11 mouse cellular contexts compared by ENCODE assay signal in the genomic region with DNA sequence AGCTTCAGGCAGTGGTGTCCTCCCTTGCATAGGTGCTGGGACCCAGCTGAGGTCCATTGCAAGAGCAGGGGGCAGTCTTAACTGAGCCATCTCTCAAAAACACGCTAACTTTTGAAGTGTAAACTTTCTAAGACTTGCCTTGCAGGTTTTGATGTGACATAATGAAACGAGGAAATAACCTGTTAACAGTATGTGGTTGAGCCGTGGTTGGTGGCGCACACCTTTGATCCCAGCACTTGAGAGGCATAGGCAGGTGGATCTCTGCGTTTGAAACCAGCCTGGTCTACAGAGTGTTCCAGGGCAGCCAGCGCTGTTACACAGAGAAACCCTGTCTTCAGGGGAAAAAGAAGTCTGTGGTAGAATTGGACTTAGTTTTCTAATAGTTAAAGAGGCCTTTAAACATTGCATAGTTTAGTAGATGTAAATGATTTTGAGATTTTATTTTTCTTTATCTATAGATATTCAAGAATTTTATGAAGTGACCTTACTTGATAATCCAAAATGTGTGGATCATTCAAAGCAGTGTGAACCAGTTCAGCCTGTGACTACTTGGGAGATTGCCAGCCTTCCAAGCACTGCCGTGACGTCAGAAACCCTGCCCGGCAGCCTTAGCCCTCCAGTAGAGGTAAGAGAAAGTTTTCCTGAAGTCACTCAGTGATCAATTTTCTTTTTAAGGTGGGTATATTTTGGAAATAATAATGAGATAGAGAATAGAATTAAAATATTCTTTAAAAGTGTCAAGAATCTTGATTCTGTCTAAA. TPM values are rescaled to one million over a fixed set of nuclear protein-coding genes. Genes with fewer than 3 reads are reported as not detected.
DNase-seq lines count a peak whose midpoint lies in the region; ATAC-seq and TF ChIP-seq lines count a peak whose summit lies in the region.
"Had no signal": no experiment of that assay in that cellular context is flagged by ENCODE, and none has a peak within 500 bp of the region (broad histone marks: within the 10 kb centered on the region; RNA-seq: fewer than 3 reads in every experiment).

No protein-coding gene starts in this region.

- peaks cover 16% of the 10 kb centered on the region; the same call in 1 of the 2 replicates for H3K79me2 ChIP-seq in liver, adult 2 months (ENCODE audit: control insufficient read depth, insufficient read depth, low read length)

- no peaks in the 10 kb centered on the region for H3K36me3 ChIP-seq in liver, adult 2 months (ENCODE audit: control insufficient read depth, insufficient read depth, low read length)
- peaks cover 35% of the 10 kb centered on the region for H3K36me3 ChIP-seq in liver, embryonic 12.5 days
- H3K36me3 ChIP-seq in stomach, postnatal 0 days (ENCODE audit: control insufficient read depth, insufficient read depth, low read length), result no peaks in the 10 kb centered on the region
- no peaks in the 10 kb centered on the region for H3K36me3 ChIP-seq in neural tube, embryonic 15.5 days
- H3K36me3 ChIP-seq in midbrain, embryonic 14.5 days (ENCODE audit: control insufficient read depth, insufficient read depth, low read length), result no peaks in the 10 kb centered on the region
- H3K36me3 ChIP-seq: neural tube, embryonic 12.5 days had no signal

- no peak overlapping the region for H3K27ac ChIP-seq in liver, adult 2 months (replicated peaks; ENCODE audit: insufficient read depth, low read depth, low read length)
- no peak overlapping the region for H3K27ac ChIP-seq in liver, embryonic 12.5 days
- H3K27ac ChIP-seq in stomach, postnatal 0 days (replicated peaks), result peak overlapping the region; percentile 53; the same call in 1 of the 2 replicates
- H3K27ac ChIP-seq in neural tube, embryonic 15.5 days (replicated peaks), result no peak overlapping the region
- H3K27ac ChIP-seq in midbrain, embryonic 14.5 days (replicated peaks; ENCODE audit: low read depth, low read length), result no peak overlapping the region
- H3K27ac ChIP-seq: neural tube, embryonic 12.5 days had no signal

- ATAC-seq in liver, embryonic 12.5 days, result no peak
- peak; percentile 72 for ATAC-seq in stomach, postnatal 0 days (ENCODE audit: low FRiP score, low TSS enrichment)
- no peak for ATAC-seq in neural tube, embryonic 15.5 days (ENCODE audit: low FRiP score)
- no peak for ATAC-seq in midbrain, embryonic 14.5 days (ENCODE audit: low FRiP score, low TSS enrichment)
- ATAC-seq: Patski had no signal

- TF ChIP-seq EP300 in stomach, postnatal 0 days (optimal IDR thresholded peaks at IDR 0.05), result no peak

- 58% methylated on average over 9 of the region's 9 CpGs for WGBS in liver, adult 2 months
- 85% methylated on average over 9 of the region's 9 CpGs for WGBS in liver, embryonic 12.5 days (ENCODE audit: insufficient replicate concordance)
- 59% methylated on average over 9 of the region's 9 CpGs for WGBS in stomach, postnatal 0 days
- 86% methylated on average over 9 of the region's 9 CpGs for WGBS in neural tube, embryonic 15.5 days
- 89% methylated on average over 9 of the region's 9 CpGs for WGBS in midbrain, embryonic 14.5 days

- no peak for TF ChIP-seq CTCF in liver, adult 2 months (IDR thresholded peaks at IDR 0.05; ENCODE audit: low read depth, low read length)
- no peak for TF ChIP-seq CTCF in stomach, postnatal 0 days (IDR thresholded peaks at IDR 0.05; ENCODE audit: low read depth)

- H3K4me1 ChIP-seq in liver, adult 2 months (ENCODE audit: control insufficient read depth, insufficient read depth, low read length), result peaks cover 7% of the 10 kb centered on the region
- H3K4me1 ChIP-seq in liver, embryonic 12.5 days, result 0 out of 2 replicates have a peak, but pooled peaks cover 5% of the 10 kb centered on the region
- no peaks in the 10 kb centered on the region; the same call in 1 of the 2 replicates for H3K4me1 ChIP-seq in stomach, postnatal 0 days (replicated peaks; ENCODE audit: control insufficient read depth, insufficient read depth)
- H3K4me1 ChIP-seq in neural tube, embryonic 15.5 days, result no peaks in the 10 kb centered on the region
- no peaks in the 10 kb centered on the region for H3K4me1 ChIP-seq in midbrain, embryonic 14.5 days (ENCODE audit: control insufficient read depth, insufficient read depth, low read length)
- H3K4me1 ChIP-seq: neural tube, embryonic 12.5 days had no signal

- H3K4me3 ChIP-seq in liver, adult 2 months (ENCODE audit: insufficient read depth, low read depth, low read length), result no peak overlapping the region
- no peak overlapping the region for H3K4me3 ChIP-seq in liver, embryonic 12.5 days
- H3K4me3 ChIP-seq in stomach, postnatal 0 days (ENCODE audit: low read depth, low read length), result no peak overlapping the region
- H3K4me3 ChIP-seq in neural tube, embryonic 15.5 days (replicated peaks), result no peak overlapping the region
- no peak overlapping the region for H3K4me3 ChIP-seq in midbrain, embryonic 14.5 days (replicated peaks; ENCODE audit: low read depth, low read length)
- H3K4me3 ChIP-seq: neural tube, embryonic 12.5 days had no signal

- no peaks in the 10 kb centered on the region for H3K27me3 ChIP-seq in liver, adult 2 months (ENCODE audit: control insufficient read depth, insufficient read depth, low read length)
- no peaks in the 10 kb centered on the region for H3K27me3 ChIP-seq in liver, embryonic 12.5 days (replicated peaks)
- no peaks in the 10 kb centered on the region for H3K27me3 ChIP-seq in stomach, postnatal 0 days (ENCODE audit: control insufficient read depth, insufficient read depth, low read length)
- no peaks in the 10 kb centered on the region for H3K27me3 ChIP-seq in neural tube, embryonic 15.5 days (replicated peaks)
- H3K27me3 ChIP-seq in midbrain, embryonic 14.5 days (ENCODE audit: control insufficient read depth, insufficient read depth, low read length), result no peaks in the 10 kb centered on the region
- H3K27me3 ChIP-seq: neural tube, embryonic 12.5 days; Patski had no signal

- peak; percentile 65 for DNase-seq in adrenal gland, postnatal 10 days
- DNase-seq in adrenal gland, adult 8-10 months, result no peak
- peak; percentile 73 for DNase-seq in liver, adult 2 months (ENCODE audit: extremely low read depth, low read depth, low spot score)
- DNase-seq in kidney, adult 9 months, result peak; percentile 62
- DNase-seq in stomach, postnatal 0 days (ENCODE audit: low spot score), result peak; percentile 52
- no peak for DNase-seq in midbrain, embryonic 14.5 days
- DNase-seq: gastrocnemius, postnatal 14 days had no signal

- no peak overlapping the region for H3K4me2 ChIP-seq in liver, embryonic 12.5 days
- H3K4me2 ChIP-seq in stomach, postnatal 0 days (replicated peaks; ENCODE audit: low read depth), result no peak overlapping the region
- H3K4me2 ChIP-seq in neural tube, embryonic 15.5 days, result no peak overlapping the region
- H3K4me2 ChIP-seq in midbrain, embryonic 14.5 days (ENCODE audit: low read length), result no peak overlapping the region
- H3K4me2 ChIP-seq: neural tube, embryonic 12.5 days had no signal

- no peak overlapping the region for H3K9ac ChIP-seq in liver, adult 2 months (ENCODE audit: low read depth, low read length)
- H3K9ac ChIP-seq in liver, embryonic 12.5 days, result no peak overlapping the region
- H3K9ac ChIP-seq in stomach, postnatal 0 days (ENCODE audit: low read length), result no peak overlapping the region
- H3K9ac ChIP-seq in neural tube, embryonic 15.5 days (replicated peaks), result no peak overlapping the region
- H3K9ac ChIP-seq in midbrain, embryonic 14.5 days (replicated peaks; ENCODE audit: low read length), result no peak overlapping the region
- H3K9ac ChIP-seq: neural tube, embryonic 12.5 days had no signal

- TF ChIP-seq POLR2A in liver, adult 2 months (IDR thresholded peaks at IDR 0.05; ENCODE audit: extremely low read depth, insufficient read depth, low read length), result no peak

- no peaks in the 10 kb centered on the region for H3K9me3 ChIP-seq in liver, embryonic 12.5 days (replicated peaks)
- H3K9me3 ChIP-seq in stomach, postnatal 0 days (ENCODE audit: control insufficient read depth, low read length), result no peaks in the 10 kb centered on the region
- H3K9me3 ChIP-seq in neural tube, embryonic 15.5 days (replicated peaks), result no peaks in the 10 kb centered on the region
- no peaks in the 10 kb centered on the region for H3K9me3 ChIP-seq in midbrain, embryonic 14.5 days (ENCODE audit: control insufficient read depth, low read length)
- H3K9me3 ChIP-seq: neural tube, embryonic 12.5 days had no signal

RNA-seq across cellular contexts. Expression of a gene that starts 20.6 kb away (rescaled TPM):
- 10 to 100 TPM; 61.9 to 66.1 TPM for total RNA-seq in adrenal gland, postnatal 10 days (2021)
- 100 to 1,000 TPM in 1 of 4 experiments, 10 to 100 TPM in 3; 79.4 to 105 (median 85.4) TPM for total RNA-seq in adrenal gland, adult 8-10 months (2022)
- 42.7 and 52.4 TPM in 2 replicates for total RNA-seq in liver, adult 2 months (2014; rRNA removed)
- 9.5 and 10.8 TPM in 2 replicates for polyA plus RNA-seq in liver, adult 2 months (2012; rRNA removed)
- polyA plus RNA-seq in liver, embryonic 12.5 days (2016; fragmentation: Nextera tagmentation; extraction: Ambion mirVana), result 19.5 and 20.5 TPM in 2 replicates
- 11.8 and 12.1 TPM in 2 replicates for polyA plus RNA-seq in stomach, postnatal 0 days (2015; fragmentation: Nextera tagmentation; extraction: Ambion mirVana)
- 13.0 and 15.5 TPM in 2 replicates for polyA plus RNA-seq in neural tube, embryonic 15.5 days (2015; fragmentation: Nextera tagmentation; extraction: Ambion mirVana)
- polyA plus RNA-seq in midbrain, embryonic 14.5 days (2014; fragmentation: Nextera tagmentation; extraction: Ambion mirVana), result 9.8 and 13.2 TPM in 2 replicates

Comparison
In these comparisons a context has a peak if more than half of its experiments do, and no peak if none do; other contexts are left out.
1. DNase-seq: peak in adrenal gland, postnatal 10 days (single experiment), liver, adult 2 months (single experiment), kidney, adult 9 months (single experiment) and stomach, postnatal 0 days (single experiment); none in adrenal gland, adult 8-10 months (single experiment) and midbrain, embryonic 14.5 days (single experiment).